Mouse (Mus musculus) C2C12 (cell line): ENCODE measurements around the gene Sgip1.

ENCODE experiments used
- CTCF ChIP-seq: IDR thresholded peaks from one replicate; pipeline ENCODE4 v1.5.1; 2011; ENCODE audit not compliant: control insufficient read depth, insufficient read depth, insufficient read length
- FOSL1 ChIP-seq: IDR thresholded peaks from one replicate; pipeline ENCODE4 v1.8.0; 2011; ENCODE audit warnings: mild to moderate bottlenecking, low read length; ENCODE audit not compliant: poor library complexity, insufficient read depth, severe bottlenecking
- MAX ChIP-seq: IDR thresholded peaks from one replicate; pipeline ENCODE4 v1.6.1; 2011; ENCODE audit warnings: mild to moderate bottlenecking, control low read depth
- MYOD1 ChIP-seq: IDR thresholded peaks from one replicate; pipeline ENCODE4 v1.6.1; 2011; ENCODE audit warnings: low read depth; ENCODE audit not compliant: control insufficient read depth, insufficient read length
- MYOG ChIP-seq: IDR thresholded peaks from one replicate; pipeline ENCODE4 v1.6.1; 2011; ENCODE audit not compliant: control insufficient read depth, insufficient read length; ENCODE audit errors: extremely low read depth
- USF1 ChIP-seq: IDR thresholded peaks from one replicate; pipeline ENCODE4 v1.6.1; 2011; ENCODE audit warnings: low read depth, mild to moderate bottlenecking, control low read depth, moderate library complexity

GRCm38 (mm10) chr4:102853330-102854022 lies 112.4 kb downstream of the Sgip1 start:
- no peak for TF ChIP-seq MYOG
- TF ChIP-seq CTCF = no peak
- no peak for TF ChIP-seq USF1
- no peak for TF ChIP-seq MAX
- TF ChIP-seq FOSL1 = no peak
- no peak for TF ChIP-seq MYOD1
